Mouse (Mus musculus) ovary, postnatal 10 days (tissue): Measurements from ENCODE around the gene Tmem19.

Experiments
- DNase-seq: peaks from one replicate; pipeline ENCODE4 v3.0.0; 2022; ENCODE audit warnings: low spot score

Tmem19 gene

DNA sequence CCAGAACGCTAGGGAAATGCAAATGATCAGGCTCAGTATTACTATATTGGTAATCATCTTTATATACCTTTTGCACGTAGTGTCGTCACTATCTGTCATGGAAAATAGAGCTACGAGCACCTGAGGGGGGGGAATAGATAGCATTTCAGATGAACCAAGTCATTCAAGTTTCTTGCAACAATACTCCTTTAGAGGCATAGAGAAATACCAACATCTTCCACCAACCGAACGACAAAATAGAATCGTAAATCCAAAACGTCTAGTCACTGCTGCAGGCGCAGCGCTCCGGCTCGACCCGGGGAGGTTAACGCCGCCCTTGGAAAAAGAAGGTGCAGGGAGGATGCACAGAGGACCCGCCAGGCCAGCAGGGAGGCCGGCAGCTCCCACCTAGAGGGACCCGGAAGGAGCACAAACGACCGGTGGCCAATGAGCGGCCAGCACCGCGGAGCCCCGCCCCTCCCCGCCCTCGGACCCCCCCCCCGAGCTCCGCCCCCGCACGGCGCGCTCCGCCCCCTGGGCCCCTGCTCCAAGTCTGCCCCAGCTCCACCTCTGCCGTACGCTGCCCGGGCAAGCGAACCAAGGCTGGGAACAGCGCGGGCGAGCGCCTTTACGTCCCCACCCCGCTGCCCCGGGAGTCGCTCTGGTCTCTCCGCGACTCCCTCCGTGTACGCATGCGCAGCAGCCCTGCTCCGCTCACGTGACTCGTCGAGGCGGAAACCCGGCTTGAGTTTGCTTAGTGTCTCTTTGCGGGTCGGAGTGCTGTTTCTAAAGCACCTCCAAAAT lies at the start of gene Tmem19:
Gene Tmem19, minus strand, starts transcription at position 662 of the 783 bp plus-strand sequence.
- peak; percentile 94 for DNase-seq

DNA sequence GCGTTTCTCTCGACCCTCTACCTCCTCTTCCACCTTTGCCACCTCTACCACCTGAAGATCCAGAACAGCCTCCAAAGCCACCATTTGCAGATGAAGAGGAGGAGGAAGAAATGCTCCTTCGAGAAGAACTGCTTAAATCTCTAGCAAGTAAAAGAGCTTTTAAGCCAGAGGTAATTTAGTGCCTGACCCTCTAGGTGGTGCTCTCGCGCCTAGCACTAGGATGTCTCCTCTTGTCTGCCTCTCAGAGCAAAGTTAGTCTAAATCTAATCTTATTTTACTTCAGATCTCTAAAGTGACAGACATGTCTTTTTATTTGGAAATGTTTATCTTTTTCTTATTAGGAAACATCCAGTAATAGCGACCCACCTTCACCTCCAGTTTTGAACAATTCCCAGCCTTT lies 44.1 kb upstream of the Tmem19 start:
- DNase-seq = no peak

DNA sequence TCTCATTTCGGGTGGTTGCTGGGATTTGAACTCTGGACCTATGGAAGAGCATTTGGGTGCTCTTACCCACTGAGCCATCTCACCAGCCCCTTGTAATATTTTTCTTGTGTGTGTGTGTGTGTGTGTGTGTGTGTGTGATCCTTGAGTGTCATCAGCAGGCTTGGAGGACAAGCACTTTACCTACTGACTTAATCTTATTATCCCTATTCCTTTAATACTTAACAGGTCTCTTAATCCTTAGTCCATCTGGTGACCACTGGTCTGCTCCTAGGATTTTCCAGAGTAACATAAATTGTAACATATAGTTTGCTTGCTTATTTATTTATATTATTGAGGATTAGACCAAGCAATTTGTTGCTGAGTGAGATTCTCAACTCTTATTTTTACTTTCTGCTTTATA lies 29.6 kb upstream of the Tmem19 start:
- DNase-seq = no peak

DNA sequence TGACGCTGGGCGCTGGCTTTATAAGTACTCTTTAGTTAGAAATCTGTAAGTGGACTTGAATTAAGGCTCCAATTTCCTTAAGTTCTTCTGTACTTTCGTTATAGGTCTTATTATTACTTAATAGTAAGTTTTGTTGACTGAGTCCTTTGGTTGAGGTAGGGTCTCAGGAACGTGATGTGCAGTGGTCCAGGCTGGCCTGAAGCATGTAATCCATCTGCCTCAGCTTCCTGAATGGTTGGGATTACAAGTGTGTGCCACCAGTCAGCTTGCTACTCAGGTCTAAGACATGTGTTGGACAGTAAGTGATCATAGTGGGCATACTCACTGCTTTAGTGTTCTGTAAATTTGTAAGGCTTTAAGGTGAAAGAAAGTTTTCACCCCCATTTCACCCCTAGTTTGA lies 28.8 kb upstream of the Tmem19 start:
- no peak for DNase-seq

DNA sequence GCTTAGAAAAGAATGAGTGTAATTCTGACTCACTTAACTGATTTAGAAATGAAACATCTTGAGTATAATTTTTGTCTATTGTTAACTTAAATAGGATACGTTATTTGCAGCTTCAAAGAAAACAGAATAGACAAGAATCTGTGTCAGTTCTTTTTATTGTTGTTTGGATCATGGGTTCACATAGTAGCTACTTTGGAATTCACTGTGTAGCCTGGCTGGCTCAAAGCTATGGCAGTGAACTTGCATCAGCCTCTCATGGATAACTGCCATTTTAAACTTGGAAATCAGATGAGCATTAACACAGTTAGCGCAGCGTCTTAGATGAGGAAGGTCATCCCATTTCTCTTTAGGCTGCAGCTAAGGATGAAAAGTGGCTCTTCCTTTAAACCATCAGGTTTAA lies 25.6 kb upstream of the Tmem19 start:
- no peak for DNase-seq

DNA sequence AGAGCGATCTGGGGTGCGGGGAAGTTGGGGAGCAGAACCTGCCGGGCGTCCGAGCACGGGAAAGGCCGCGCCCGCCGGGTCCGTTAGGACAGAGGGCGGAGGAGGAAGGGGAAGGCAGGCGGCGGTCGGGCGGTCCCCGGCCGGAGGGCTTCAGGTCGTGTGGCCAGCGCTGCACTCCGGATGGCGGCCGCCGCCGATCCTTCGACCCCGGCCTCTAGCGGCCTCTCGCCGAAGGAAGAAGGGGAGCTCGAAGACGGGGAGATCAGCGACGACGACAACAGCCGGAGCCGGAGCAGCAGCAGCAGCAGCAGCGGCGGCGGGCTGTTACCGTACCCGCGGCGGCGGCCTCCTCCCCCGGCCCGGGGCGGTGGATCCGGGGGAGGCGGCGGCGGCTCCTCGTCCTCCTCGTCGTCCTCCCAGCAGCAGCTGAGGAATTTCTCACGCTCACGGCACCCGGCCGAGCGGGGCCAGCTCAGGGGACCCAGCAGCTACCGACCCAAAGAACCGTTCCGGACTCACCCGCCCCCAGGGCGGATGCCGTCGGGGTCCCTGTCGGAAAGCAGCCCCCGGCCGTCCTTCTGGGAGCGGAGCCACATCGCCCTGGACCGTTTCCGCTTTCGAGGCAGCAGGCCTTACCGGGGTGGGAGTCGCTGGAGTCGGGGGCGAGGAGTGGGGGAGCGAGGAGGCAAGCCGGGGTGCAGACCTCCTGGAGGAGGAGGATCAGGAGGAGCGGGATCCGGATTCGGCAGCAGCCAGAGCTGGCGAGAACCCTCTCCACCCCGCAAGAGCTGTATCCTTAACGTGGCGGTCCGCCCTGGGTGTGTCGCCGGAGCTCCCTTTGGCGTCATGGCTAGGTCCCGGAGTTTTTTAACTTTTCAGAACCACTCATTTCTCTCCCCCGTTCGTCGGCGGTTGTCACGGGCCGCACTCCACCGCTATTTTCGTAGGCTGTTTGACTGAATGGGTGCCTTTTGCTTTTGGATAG lies 23.0 kb upstream of the Tmem19 start:
- peak; percentile 41 for DNase-seq

DNA sequence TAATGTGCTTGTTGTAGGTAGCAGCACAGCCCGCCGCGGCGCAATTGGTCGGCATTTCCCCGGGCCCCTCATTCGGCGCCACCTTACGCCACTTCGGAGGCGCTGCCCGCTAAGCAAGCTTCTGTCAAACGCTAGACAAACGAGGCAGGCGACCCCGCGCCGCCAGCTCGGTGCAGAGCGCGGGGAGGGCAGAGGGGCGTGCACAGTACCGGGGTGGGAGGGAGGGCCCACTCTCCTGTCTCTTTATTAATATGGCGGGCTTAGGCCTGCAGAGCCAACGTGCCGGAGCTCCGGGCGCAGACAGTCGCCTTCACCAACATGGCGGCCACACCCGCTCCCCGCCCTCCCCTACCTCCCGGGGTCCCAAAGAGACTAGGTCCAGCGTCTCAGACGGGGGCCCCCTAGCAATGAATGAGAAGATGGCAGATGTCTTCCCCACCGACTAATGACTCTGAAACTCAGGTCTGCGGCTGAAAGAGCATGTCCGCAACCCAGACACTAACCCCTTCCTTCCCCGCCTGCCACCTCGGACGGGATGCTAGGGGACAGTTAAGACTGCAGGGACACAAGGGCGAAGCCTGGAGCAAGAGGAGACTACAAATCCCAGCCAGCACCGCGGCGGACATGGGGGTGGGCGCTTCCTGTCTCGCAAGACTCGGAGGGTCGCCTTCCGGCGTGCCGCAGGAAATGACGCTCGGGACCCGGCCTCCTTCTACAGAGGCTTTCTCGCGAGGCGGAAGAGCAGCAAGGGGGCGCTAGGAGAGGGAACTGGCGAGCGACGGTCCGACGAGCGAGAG lies 22.1 kb upstream of the Tmem19 start, which contains the start of the genes Thap2 and Zfc3h1:
Gene Thap2, minus strand, starts transcription at position 223 of the 797 bp plus-strand sequence.
Gene Zfc3h1, plus strand, starts transcription at position 739 of the 797 bp plus-strand sequence.
- DNase-seq = peak; percentile 91

DNA sequence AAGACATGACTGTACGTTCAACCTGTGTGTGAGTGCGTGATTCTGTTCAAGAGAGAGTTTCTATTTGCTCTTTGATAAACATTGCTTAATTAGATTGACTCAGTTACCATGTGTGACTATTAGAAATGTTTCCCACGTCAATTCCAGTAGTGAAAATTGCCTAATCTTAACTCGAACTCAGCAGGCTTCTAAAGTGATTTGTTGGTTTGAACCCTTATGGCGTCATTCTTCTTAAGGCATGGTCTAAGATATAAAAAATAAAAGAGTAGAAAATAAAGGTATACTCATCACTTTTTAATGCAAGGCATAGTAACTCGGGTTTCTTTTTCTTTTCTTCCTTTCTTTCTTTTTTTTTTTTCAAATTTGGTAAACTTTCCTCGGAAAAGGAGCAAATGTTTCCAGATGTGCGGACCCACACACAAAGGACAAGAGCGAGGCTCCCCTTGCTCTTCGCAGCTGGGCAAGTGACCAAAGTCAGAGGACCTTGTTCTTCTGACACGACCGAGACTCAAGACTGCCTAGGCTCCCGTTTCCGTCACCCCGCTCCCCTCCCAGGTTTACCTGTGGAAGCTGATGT lies 21.4 kb upstream of the Tmem19 start:
- no peak for DNase-seq

DNA sequence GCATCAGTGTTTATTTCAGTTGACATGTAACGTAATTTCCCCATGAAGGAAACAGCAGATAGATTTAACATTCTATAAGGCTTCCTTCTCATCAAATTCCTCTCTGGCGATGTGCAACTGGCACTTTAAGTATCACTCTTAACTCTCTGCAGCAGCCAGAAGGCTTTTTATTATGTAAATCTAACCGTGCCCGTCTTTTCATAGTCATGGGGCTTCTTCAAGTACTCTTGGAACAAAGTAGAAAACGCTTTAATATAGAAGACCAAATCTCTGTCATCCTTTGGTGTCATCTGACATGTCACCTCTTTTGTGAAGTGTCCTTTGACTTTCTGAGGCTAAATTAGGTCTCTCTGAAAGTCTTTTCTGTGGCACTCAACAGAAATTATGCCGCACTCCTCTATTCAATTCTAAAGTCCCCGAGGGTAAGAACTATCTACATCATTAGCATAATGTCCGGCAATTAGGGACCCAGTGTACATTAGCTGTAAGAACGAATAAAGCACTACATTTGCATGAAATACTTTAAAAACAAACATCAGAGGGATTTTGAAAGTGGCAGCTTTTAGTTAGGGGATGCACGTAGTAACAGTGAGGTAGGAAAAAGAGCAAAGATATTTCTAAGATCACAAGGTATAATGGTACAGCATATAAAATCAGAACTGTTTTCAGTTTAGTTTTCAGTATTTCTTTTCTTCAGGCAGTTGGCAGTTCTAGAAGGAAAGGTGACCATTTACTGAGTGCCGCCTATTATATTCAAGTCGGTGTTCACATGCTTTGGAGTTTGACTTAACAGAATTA lies 20.7 kb upstream of the Tmem19 start:
- DNase-seq = no peak

DNA sequence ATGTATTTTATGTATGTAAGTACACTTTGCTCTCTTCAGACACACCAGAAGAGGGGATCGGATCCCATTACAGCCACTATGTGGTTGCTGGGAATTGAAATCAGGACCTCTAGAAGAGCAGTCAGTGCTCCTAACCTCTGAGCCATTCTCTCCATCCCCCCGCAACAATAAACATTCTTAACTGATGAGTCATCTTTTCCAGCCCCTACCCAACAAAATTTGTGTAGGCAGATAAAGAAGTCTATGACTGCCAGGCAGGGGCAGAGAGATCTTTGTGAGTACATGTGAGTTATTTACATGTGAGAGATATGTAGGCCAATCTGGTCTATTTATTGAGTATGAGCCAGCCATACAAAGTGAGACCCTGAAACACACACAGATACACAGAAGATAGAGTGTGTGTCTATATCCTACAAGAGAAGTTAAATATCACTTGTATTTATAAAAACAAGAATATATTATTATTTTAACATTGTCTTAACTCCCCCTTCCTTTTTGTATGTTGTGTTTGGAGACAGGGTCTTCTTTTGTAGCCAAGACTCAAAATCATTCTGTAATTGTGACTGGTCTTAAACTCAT lies 19.3 kb upstream of the Tmem19 start:
- no peak for DNase-seq

DNA sequence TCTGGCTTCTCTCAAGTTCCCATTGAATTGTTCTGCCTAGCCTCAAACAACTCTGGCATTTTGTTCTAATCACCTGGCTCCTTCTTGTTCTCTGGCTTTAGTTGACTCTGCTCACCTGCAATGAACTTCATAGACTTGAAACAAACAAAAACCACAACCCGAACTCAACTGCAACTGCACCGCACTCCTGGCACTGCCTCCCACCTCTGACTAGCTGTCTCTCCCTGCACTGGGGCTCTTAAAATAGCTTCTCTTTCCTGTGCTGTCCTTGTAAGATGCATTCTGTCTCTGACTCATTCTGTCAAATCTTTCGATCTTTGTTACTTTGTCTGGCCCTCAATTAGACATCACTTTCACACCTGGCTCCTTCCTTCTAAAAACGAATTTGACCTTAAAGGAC lies 850 bp upstream of the Tmem19 start:
- no peak for DNase-seq

DNA sequence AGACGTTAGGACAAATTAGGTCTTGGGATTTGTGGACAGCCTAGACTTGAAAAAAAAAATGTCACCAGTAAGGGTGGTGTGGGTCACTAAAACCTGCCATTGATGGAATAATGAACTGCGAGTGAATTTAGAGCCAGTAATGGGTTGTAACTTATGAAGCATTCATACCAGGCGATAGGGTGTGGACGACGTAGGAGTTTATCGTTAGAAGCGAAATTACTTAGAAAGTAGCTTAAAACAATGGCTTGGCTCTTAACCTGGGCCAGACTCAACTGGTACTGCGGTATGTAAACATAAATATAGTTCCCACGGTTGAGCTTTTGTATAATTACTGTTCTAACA lies 293 bp upstream of the Tmem19 start:
- DNase-seq = no peak

DNA sequence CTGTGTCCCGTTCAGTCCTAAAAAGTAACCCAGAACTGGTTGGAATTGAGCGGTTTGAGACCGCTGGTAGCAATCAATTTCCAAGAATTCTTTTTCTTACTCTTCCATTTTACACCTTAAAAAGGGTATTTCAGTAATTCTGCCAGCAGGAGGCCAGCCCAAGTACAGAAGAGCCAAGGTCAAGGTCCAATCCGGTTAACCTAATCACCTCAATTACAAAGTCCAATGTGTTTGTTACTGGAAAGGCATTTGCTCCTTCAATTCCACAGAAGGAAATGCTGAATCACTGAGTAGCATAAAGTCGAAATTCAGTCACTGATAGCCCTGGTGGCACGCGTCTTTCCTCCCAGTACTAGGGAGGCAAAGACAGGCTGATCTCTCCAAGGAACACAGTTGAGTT lies 3.2 kb downstream of the Tmem19 start:
- no peak for DNase-seq

DNA sequence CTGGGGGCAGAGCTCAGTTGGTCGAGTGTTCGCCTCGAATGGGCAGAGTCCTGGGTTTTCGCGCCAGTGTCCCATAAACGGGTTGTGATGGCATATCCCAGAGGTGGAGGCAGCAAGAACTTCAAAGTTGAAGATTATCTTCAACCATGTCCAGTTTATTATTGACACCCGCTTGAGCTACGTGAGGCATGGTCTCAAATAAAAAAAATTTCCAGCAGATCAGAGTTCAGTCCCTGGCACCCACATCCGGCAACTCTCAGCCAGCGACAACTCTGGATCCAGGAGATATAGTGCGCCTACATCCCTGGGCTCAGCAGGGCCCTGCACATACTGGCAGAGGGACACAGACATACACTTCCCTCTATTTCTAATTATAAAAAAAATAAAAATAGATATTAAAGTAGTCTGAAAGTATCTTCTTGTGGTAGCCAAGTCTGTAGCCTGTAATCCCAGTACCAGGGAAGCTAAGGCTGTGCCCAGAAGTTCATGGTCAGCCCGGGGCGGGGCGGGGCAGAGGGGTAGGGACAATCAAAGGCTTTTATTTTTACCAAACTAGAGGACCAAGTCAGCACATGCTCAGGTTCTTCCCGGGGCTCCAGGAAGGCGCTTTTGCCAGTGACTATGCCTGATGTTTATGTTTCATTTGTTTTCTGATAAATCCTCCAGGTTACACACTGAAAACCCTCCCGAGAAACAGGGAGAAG lies 3.9 kb downstream of the Tmem19 start:
- DNase-seq = no peak

DNA sequence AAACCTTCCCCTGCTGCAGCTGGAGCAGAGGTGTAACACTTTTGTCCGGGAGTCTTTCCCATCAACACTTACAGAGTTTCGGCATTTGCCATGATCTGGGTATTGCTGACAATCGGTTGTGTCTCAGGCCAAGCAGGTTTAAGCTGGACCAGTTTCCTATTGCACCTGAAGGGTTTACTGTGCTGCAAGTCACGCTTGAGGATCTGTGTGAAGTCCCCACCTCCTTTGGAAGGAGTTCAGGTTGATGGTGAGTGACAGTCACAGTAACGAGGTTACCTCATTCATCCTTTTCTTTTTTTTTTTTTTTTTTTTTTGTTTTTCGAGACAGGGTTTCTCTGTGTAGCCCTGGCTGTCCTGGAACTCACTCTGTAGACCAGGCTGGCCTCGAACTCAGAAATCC lies 6.2 kb downstream of the Tmem19 start:
- no peak for DNase-seq

DNA sequence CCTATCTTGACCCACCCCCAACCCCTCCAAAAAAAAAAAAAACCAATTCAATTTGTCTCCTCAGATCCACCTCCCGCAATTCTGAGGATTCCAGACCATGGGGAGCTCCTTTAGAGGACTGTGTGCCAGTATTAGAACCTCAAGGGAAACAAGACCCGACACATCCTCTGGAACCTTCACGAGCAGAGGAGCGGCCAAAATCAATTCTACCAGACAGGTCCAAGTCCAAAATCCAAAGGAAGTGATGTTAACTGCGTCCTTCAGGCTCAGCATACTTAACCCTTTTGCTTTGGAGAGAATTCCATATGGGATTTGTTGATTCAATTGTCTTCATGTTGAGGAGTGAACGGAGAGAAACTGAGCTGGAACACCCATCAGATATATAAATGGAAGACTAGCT lies 7.3 kb downstream of the Tmem19 start:
- DNase-seq = no peak

DNA sequence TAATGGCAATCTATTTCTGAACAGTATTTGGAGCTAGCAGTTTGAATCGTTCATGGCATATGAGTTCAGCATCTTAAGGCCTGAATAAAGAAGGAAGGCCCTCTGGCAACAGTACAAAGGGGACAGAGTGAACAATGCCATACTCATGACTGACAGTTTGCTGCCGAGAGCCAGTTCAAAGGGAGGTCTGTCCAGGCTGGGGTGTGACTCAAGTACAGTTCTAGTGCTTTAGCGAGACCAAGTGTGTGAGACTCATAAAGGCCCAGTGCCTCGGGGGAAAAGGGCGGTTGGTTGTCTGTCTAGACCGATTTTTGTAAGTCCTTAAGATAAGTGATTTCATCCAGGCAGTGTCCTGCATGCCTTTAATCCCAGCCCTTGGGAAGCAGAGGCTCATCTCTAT lies 7.7 kb downstream of the Tmem19 start:
- no peak for DNase-seq

DNA sequence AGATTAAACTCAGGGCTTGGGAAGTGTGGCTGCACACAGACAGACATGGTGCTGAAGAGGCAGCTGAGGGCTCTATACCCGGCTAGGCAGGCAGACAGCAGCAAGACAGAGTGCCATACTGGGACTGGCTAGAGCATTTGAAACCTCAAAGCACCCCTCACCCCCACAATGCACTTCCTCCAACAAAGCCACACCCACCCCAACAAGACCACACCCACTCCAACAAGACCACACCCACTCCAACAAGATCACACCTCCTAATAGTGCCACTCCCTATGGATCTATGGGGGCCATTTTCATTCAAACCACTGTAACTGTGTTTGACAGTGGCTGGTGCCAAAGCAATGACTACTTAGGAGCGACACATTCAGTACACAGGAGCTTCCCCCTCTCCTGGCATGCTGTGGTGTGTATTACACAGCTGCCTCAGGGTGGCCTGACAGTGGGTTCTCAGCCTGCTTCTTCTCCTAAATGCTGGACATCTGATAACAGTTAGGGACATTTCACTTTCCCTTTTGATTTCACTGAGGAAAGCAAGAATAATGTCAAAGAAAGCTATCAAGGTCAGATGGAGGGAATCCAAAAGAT lies 11.4 kb downstream of the Tmem19 start:
- no peak for DNase-seq

DNA sequence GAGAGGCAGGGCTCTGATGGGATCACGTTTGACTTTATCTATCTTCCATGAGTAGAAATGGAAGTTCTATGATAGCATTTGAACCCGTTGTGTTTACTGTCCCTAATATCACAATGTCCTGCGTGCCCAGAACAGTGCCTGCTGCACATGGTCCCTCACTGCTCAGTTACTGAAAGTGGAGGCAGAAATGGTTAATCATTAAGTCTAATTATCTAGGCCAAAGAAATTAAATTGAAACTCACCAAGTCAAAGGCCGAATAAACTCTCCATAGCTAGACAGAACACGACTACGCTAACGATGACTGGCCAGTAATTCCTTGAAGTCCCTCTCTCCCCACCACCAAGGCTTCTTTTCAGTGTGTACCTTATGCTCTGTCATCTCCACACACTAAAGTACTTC lies 12.8 kb downstream of the Tmem19 start:
- no peak for DNase-seq

DNA sequence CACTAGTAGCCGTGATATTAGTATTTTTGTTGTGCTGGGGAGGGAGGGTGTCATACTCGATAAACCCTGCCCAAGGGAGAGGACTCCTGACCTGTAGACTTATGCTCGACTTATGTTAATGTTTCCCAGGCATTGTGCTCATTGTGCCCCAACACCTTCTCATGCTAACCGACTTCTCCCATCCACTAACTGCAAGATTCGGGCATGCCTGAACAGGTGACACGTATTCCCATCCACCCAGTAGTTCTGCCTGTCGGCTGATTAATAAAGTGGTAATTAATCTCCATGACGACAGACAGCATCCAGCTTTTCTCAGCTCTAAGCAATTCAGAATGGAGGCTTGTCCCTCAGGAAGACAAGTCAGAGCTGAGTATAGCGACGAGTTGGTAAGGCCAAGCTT lies 13.3 kb downstream of the Tmem19 start:
- DNase-seq = no peak
